Mouse (Mus musculus) layer of hippocampus, adult 2 months (tissue): ENCODE results near the gene Ciao2b. TPM values are rescaled to one million over a fixed set of nuclear protein-coding genes. Genes with fewer than 3 reads are reported as not detected.
A peak's percentile ranks its signal among the peaks of the same experiment; 100 is the strongest.

Experiments
- DNase-seq, 2 experiments: peaks; one replicate each; pipeline ENCODE4 v3.0.0; 2022; ENCODE audit warnings: low spot score in 2 of 2
- H3K27ac ChIP-seq: fragments of 200-600 bp; 2 replicates; pipeline ENCODE4 v1.8.1; 2022
- H3K4me3 ChIP-seq: fragments of 200-600 bp; 2 replicates; pipeline ENCODE4 v1.8.1; 2022; ENCODE audit warnings: mild to moderate bottlenecking
- CTCF ChIP-seq: fragments of 200-600 bp; conservative IDR thresholded peaks from 2 replicates; pipeline ENCODE4 v1.8.1; 2022; ENCODE audit warnings: antibody characterized with exemption, mild to moderate bottlenecking, moderate library complexity
- total RNA-seq, 2 experiments: library from RNA; stranded (reverse); gene quantifications; 2 replicates each; pipeline ENCODE4 v1.2.3; 2021

The Ciao2b gene
- total RNA-seq, 2 experiments from 2014 or later: 27.8 to 31.7 TPM

DNA sequence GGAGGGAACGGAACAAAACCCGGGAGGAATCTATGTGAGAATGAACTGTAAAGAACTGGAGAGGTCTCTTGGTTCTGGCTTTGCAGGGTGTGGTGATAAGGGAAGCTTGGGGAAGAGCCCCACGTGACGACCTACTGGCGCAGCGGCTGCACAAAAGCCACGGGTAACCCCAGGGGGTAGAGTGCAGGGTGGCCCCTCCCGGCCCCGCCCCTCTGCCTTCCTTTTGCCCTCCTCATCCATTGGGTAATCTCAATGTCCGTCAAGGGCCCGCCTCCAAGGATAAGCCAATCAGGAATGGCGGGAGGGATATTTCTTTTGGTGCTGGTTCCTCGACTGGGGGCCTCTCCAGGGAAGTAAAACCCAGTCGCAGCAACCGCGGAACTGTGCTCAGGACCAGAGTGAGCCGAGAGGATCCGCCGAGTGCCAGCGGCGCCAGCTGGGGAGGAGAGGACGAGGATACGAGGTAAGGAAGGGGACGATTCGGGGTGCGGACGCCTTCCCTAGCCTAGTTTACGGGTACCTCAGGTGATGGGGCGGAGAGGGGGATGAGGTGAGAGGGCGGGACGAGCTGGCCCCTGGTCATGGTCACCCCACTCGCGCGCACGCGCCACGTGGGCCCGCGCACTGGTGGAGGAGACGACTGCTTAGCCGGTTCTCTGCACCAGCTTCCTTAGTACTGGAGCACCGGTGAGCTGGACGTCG is 50.5 kb downstream of the Ciao2b start, which contains the start of gene Pdp2:
TSS of gene Pdp2 (plus strand) at position 319 of the 702 bp plus-strand sequence.
- Histone ChIP-seq H3K27ac (peak within 1 kb of the TSS; percentile 94), H3K4me3 (peak within 1 kb of the TSS; percentile 80)
- no peak for TF ChIP-seq CTCF
- peak; percentile 93 to 94 for DNase-seq

- Histone ChIP-seq H3K4me3 (no peak overlapping the region), H3K27ac (no peak overlapping the region)
- no peak for DNase-seq
- no peak for TF ChIP-seq CTCF
Observed at GRCm38 (mm10) chr8:104590284-104590683, 51.5 kb downstream of the Ciao2b start.

Other genes starting within 250 kb of the Ciao2b start
- gene Cmtm4, start 246.2 kb downstream of the Ciao2b start, total RNA-seq: 10 to 100 TPM; 59.9 to 62.3 TPM
- 100 to 1,000 TPM; 272 to 275 TPM for gene Dync1li2, start 198.9 kb downstream of the Ciao2b start, total RNA-seq
- gene Terb1, start 132.1 kb downstream of the Ciao2b start, total RNA-seq: 1 to 10 TPM in 1 of 2 experiments, under 1 TPM in 1; 0.76 to 1.0 TPM
- 10 to 100 TPM; 44.5 to 46.3 TPM for gene Nae1, start 107.3 kb downstream of the Ciao2b start, total RNA-seq
- gene Car7, start 107.3 kb downstream of the Ciao2b start, total RNA-seq: 10 to 100 TPM; 19.3 to 19.7 TPM
- 1 to 10 TPM; 8.7 to 9.1 TPM for gene Pdp2, start 50.5 kb downstream of the Ciao2b start, total RNA-seq
- not detected for gene Cdh16, start 17.6 kb downstream of the Ciao2b start, total RNA-seq
- 1 to 10 TPM; 2.0 to 2.1 TPM for gene Rrad, start 10.6 kb downstream of the Ciao2b start, total RNA-seq
- gene Ces2a, start 92.0 kb upstream of the Ciao2b start, total RNA-seq: not detected
- not detected for gene Ces2b, start 189.6 kb upstream of the Ciao2b start, total RNA-seq
- not detected for gene Ces2c, start 205.1 kb upstream of the Ciao2b start, total RNA-seq